Mouse (Mus musculus) hindbrain, embryonic 10.5 days (tissue): ENCODE results near the gene 1700025C18Rik. TPM values are rescaled to one million over a fixed set of nuclear protein-coding genes. Genes with fewer than 3 reads are reported as not detected.

ENCODE experiments used
- DNase-seq: peaks from one replicate; pipeline ENCODE4 v3.0.0-alpha.2; 2017; ENCODE audit warnings: low spot score
- H3K27ac ChIP-seq: fragments of 300-500 bp; sonication (generic); 2 replicates; pipeline ENCODE4 v1.5.1; 2016; ENCODE audit warnings: mild to moderate bottlenecking, moderate library complexity
- H3K27me3 ChIP-seq: fragments of 300-500 bp; sonication (generic); 2 replicates; pipeline ENCODE4 v1.6.1; 2016; ENCODE audit warnings: mild to moderate bottlenecking; ENCODE audit not compliant: poor library complexity, insufficient read depth, severe bottlenecking
- H3K36me3 ChIP-seq: fragments of 300-500 bp; sonication (generic); 2 replicates; pipeline ENCODE4 v1.6.1; 2016; ENCODE audit warnings: mild to moderate bottlenecking, moderate library complexity
- H3K4me1 ChIP-seq: fragments of 300-500 bp; sonication (generic); replicated peaks from 2 replicates; pipeline ENCODE4 v1.6.1; 2016; ENCODE audit warnings: mild to moderate bottlenecking
- H3K4me3 ChIP-seq: fragments of 300-500 bp; sonication (generic); 2 replicates; pipeline ENCODE4 v1.5.1; 2016; ENCODE audit warnings: mild to moderate bottlenecking, moderate library complexity
- H3K9me3 ChIP-seq: fragments of 300-500 bp; sonication (generic); 2 replicates; pipeline ENCODE4 v1.6.1; 2016; ENCODE audit warnings: mild to moderate bottlenecking, moderate library complexity
- WGBS: fragments of 180-500 bp; shearing (Covaris S2); methylation state at CpG from one replicate; pipeline ENCODE4 v1.1.7; 2016; 5-methylcytosine and 5-hydroxymethylcytosine counted together
- polyA plus RNA-seq: library from polyadenylated mRNA; unstranded; fragments of >200 nt; fragmentation: Nextera tagmentation; extraction: Ambion mirVana; gene quantifications from 2 replicates; pipeline ENCODE4 v1.2.1, GENCODE M21; 2016

1700025C18Rik gene
- polyA plus RNA-seq, 1 experiment from 2014 or later = not detected

- H3K4me3 ChIP-seq = no peak overlapping the region
- peaks cover 55% of the 10 kb centered on the region for H3K4me1 ChIP-seq
- no peak for DNase-seq
- no peaks in the 10 kb centered on the region for H3K36me3 ChIP-seq
- H3K27me3 ChIP-seq = peaks cover 89% of the 10 kb centered on the region
- no peak overlapping the region for H3K27ac ChIP-seq
- no peaks in the 10 kb centered on the region for H3K9me3 ChIP-seq
- WGBS = 52% methylated on average over 11 of the region's 11 CpGs
These were observed 16.3 kb downstream of the 1700025C18Rik start for GRCm38 (mm10) chr2:165074081-165074884.

GRCm38 (mm10) chr2:165073381-165073781 lies 17.2 kb downstream of the 1700025C18Rik start:
- peaks cover 81% of the 10 kb centered on the region for H3K27me3 ChIP-seq
- peaks cover 46% of the 10 kb centered on the region for H3K4me1 ChIP-seq
- WGBS = 23% methylated on average over 9 of the region's 9 CpGs
- H3K9me3 ChIP-seq = no peaks in the 10 kb centered on the region
- no peak overlapping the region for H3K4me3 ChIP-seq
- no peak overlapping the region for H3K27ac ChIP-seq
- no peaks in the 10 kb centered on the region for H3K36me3 ChIP-seq
- DNase-seq = no peak

GRCm38 (mm10) chr2:165070096-165070816 lies 20.3 kb downstream of the 1700025C18Rik start:
- Histone ChIP-seq H3K27me3 (peaks cover 50% of the 10 kb centered on the region), H3K36me3 (no peaks in the 10 kb centered on the region), H3K4me3 (peak overlapping the region; percentile 36), H3K27ac (no peak overlapping the region), H3K9me3 (no peaks in the 10 kb centered on the region), H3K4me1 (peaks cover 22% of the 10 kb centered on the region)
- DNase-seq = peak; percentile 80
- 25% methylated on average over 23 of the region's 23 CpGs for WGBS

- peaks cover 22% of the 10 kb centered on the region for H3K4me1 ChIP-seq
- 81% methylated on average over 2 of the region's 2 CpGs for WGBS
These were observed 21.7 kb downstream of the 1700025C18Rik start for GRCm38 (mm10) chr2:165068806-165069205.

GRCm38 (mm10) chr2:165064489-165064888 lies 26.1 kb downstream of the 1700025C18Rik start:
- H3K9me3 ChIP-seq = no peaks in the 10 kb centered on the region
- H3K27ac ChIP-seq = no peak overlapping the region
- no peaks in the 10 kb centered on the region for H3K36me3 ChIP-seq
- no peak for DNase-seq
- peaks cover 5% of the 10 kb centered on the region for H3K4me1 ChIP-seq
- WGBS = 80% methylated on average over 7 of the region's 7 CpGs
- H3K4me3 ChIP-seq = no peak overlapping the region
- peaks cover 7% of the 10 kb centered on the region; the same call in 1 of the 2 replicates for H3K27me3 ChIP-seq

More at GRCm38 (mm10) chr2:165068806-165069205, 21.7 kb downstream of the 1700025C18Rik start:
- Histone ChIP-seq H3K36me3 (no peaks in the 10 kb centered on the region), H3K4me3 (no peak overlapping the region), H3K9me3 (no peaks in the 10 kb centered on the region), H3K27ac (no peak overlapping the region), H3K27me3 (peaks cover 39% of the 10 kb centered on the region)
- DNase-seq = no peak

- Histone ChIP-seq H3K4me3 (no peak overlapping the region), H3K4me1 (peaks cover 15% of the 10 kb centered on the region), H3K27ac (no peak overlapping the region), H3K9me3 (no peaks in the 10 kb centered on the region), H3K27me3 (peaks cover 14% of the 10 kb centered on the region; the same call in 1 of the 2 replicates), H3K36me3 (no peaks in the 10 kb centered on the region)
- DNase-seq = no peak
- WGBS = 88% methylated on average over 16 of the region's 16 CpGs
These were observed 28.7 kb downstream of the 1700025C18Rik start for GRCm38 (mm10) chr2:165061638-165062433.

- H3K4me3 ChIP-seq = no peak overlapping the region
- no peaks in the 10 kb centered on the region for H3K9me3 ChIP-seq
- DNase-seq = no peak
- H3K36me3 ChIP-seq = no peaks in the 10 kb centered on the region
- H3K27ac ChIP-seq = no peak overlapping the region
- H3K27me3 ChIP-seq = peaks cover 24% of the 10 kb centered on the region
- WGBS = 91% methylated on average over 4 of the region's 4 CpGs
- H3K4me1 ChIP-seq = peaks cover 30% of the 10 kb centered on the region
These were observed 30.6 kb downstream of the 1700025C18Rik start for GRCm38 (mm10) chr2:165059961-165060360.

- Histone ChIP-seq H3K4me3 (peak overlapping the region; percentile 49; the same call in 1 of the 2 replicates), H3K36me3 (no peaks in the 10 kb centered on the region), H3K9me3 (peaks cover 7% of the 10 kb centered on the region; the same call in 1 of the 2 replicates), H3K4me1 (peaks cover 40% of the 10 kb centered on the region), H3K27me3 (peaks cover 24% of the 10 kb centered on the region), H3K27ac (0 out of 2 replicates have a peak overlapping the region, but pooled peaks have one; percentile 16)
- 81% methylated on average over 14 of the region's 14 CpGs for WGBS
- no peak for DNase-seq
These were observed 34.0 kb downstream of the 1700025C18Rik start for GRCm38 (mm10) chr2:165056377-165057085.

DNA sequence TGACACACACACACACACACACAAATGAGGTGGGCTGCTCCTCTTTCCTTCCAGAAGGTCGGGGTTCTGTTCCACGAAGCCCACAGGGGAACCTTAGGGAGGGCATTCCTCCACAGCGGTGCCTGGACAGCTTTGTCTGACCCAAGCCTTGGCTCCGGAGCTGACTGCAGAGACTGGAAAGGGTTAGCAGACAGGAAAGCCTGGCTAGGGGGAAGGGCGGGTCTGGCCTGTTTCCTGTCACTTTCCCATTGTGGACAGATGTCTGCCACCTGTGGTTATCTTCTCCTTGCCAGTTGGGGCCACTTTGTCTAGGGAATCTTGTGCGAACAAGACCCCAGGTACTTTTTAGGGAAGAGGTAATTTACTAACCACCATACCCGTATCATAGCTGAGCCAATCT lies 34.6 kb downstream of the 1700025C18Rik start:
- peak overlapping the region; percentile 49 for H3K4me3 ChIP-seq
- DNase-seq = peak; percentile 31
- H3K36me3 ChIP-seq = no peaks in the 10 kb centered on the region
- H3K27me3 ChIP-seq = peaks cover 24% of the 10 kb centered on the region
- H3K4me1 ChIP-seq = peaks cover 45% of the 10 kb centered on the region
- peaks cover 7% of the 10 kb centered on the region; the same call in 1 of the 2 replicates for H3K9me3 ChIP-seq
- WGBS = 9% methylated on average over 7 of the region's 7 CpGs
- H3K27ac ChIP-seq = peak overlapping the region; percentile 81

DNA sequence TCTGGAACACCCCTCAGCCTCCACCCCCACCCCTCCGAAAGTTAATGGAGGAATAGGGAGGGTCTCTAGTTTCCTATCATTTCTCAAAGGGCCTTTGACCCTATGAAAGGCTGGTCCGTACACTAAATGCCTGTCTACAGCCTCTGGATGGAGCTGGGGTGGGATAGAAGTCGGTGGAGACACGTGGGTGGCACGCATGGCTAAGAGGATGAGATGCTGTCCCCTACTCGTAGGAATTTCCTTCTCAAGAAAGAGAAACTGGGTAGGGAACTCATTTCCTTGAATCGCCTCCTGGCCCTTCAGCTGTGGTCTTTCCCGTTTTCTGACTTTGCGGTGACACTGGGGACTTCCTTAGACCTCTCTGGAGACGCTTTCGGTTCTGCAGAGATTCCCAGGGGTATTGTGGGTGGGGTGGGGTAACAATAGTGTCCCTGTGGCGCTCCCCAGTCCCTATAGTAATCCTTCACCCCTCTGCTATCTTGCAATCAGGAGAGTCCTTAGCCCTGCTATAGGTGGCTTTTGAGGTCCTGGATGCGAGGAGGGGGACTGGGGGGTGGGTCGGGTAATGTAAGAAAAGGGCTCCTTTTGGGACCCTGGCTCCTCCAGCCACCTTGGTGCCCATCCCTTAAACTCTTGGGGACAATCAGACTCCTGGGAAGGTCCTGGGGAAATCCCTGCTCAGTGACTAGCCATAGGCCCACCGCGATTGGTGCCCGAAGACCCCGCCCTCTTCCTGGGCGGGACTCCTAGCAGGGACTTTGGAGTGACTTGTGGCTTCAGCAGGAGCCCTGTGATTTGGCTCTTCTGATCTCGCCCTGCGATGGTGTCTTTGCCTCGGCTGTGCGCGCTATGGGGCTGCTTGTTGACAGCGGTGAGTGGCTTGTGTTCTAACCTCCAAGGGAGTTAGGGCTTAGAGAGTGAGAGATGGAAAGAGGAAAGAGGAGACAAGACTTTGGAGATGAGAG lies 35.4 kb downstream of the 1700025C18Rik start, which contains the start of gene Cd40:
Cd40 (plus strand) TSS at position 740 of the 965 bp plus-strand sequence.
- 13% methylated on average over 25 of the region's 25 CpGs for WGBS
- Histone ChIP-seq H3K27ac (peak within 1 kb of the TSS; percentile 81), H3K9me3 (peaks cover 7% of the 10 kb centered on the region; the same call in 1 of the 2 replicates), H3K27me3 (peaks cover 24% of the 10 kb centered on the region), H3K4me3 (peak within 1 kb of the TSS; percentile 49), H3K36me3 (no peaks in the 10 kb centered on the region), H3K4me1 (peaks cover 45% of the 10 kb centered on the region)
- DNase-seq = peak; percentile 74

DNA sequence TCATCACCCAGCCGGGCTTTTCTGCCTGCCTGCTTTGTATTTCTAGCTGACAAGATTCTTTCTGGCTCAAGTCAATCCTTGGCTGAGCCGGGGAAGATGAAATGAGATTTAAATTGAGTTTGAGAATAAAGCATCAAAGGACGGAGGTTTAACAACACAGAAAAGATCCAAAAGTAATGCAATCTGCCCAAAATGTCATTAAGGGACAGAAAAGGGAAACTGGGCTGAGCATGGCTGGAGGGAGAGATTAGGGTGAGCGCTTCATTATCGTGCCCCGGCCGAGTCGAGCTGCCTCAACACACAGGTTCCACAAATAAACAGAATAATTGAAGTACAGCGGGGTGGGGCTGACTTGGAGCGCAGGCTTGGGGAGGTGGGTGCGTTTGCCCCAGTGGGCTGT lies 39.0 kb downstream of the 1700025C18Rik start:
- Histone ChIP-seq H3K9me3 (peaks cover 7% of the 10 kb centered on the region; the same call in 1 of the 2 replicates), H3K27ac (no peak overlapping the region; the same call in 1 of the 2 replicates), H3K36me3 (no peaks in the 10 kb centered on the region), H3K27me3 (peaks cover 11% of the 10 kb centered on the region), H3K4me1 (peaks cover 42% of the 10 kb centered on the region), H3K4me3 (no peak overlapping the region)
- DNase-seq = no peak
- 57% methylated on average over 11 of the region's 11 CpGs for WGBS
